Mouse (Mus musculus): ENCODE data around the gene Hoxb8.
A peak's percentile ranks its signal among the peaks of the same experiment; 100 is the strongest.

Gene Hoxb8

DNA sequence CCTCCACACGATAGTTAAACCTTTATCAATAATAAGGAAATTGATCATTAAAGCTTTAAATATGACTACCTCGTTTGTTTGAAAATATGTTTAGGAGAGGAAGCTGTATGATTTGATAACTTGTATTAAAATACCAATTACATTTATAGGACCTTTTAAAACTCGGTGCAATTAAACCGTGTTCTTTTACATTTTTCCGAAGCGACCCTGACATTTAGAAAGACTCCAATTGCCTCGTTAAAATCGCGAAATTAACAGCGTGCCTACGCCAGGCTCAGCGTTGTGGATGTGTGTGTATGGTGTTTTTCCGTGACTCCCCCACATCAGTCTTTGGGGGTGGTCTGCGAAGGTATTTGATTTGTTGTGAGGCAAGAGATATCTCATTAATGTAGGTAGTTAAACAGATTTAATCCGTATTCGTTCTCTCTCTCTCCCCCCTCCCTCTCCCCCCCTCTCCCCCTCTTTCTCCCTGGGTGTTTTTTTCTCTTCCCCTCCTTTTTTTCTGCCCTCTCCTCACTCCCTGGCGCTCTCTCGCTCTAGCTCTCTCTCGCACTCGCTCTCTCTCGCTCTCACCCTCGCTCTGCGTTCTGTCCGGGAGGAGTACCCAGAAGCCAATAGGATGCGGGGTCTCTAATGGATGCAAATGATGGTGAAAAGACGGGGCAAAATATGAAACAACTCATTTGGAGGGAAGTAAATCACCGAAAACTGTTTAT lies at the start of gene Hoxb8:
TSS of gene Hoxb8 (plus strand) at position 51 of the 716 bp plus-strand sequence.
- no peak for DNase-seq (ENCODE audit: low spot score in 2 of 2)

GRCm38 (mm10) chr11:96234906-96235305 lies 46.8 kb upstream of the Hoxb8 start:
- peak; percentile 19 to 30 for DNase-seq (ENCODE audit: low spot score in 2 of 2)

DNA sequence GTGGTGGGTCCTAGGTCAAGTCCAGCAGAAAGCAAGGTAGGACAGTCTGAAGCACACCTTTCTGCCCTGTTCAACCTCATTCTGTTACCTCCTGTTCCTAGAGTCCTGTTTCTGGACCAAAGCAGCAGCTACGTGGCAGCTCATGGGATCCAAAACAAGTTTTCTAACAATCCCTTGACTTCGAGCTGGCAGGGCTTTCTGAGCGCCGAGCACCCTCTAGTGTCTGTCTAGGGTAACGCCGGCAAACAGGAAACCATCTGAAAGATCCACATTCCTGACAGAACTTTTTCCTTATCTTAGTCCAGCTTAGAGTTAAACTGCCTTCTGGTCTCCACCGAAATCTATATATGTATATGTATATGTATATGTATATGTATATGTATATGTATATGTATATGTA lies 41.5 kb upstream of the Hoxb8 start:
- peak in 1 of 2 experiments; percentile 29 for DNase-seq (ENCODE audit: low spot score in 2 of 2)

GRCm38 (mm10) chr11:96250901-96251300 lies 30.8 kb upstream of the Hoxb8 start:
- DNase-seq (ENCODE audit: low spot score in 2 of 2), result no peak

- DNase-seq (ENCODE audit: low spot score in 2 of 2), result no peak
Observed at GRCm38 (mm10) chr11:96251480-96252031, 30.1 kb upstream of the Hoxb8 start.

- DNase-seq (ENCODE audit: low spot score in 2 of 2), result no peak
Observed at GRCm38 (mm10) chr11:96252541-96253120, 29.1 kb upstream of the Hoxb8 start.

DNA sequence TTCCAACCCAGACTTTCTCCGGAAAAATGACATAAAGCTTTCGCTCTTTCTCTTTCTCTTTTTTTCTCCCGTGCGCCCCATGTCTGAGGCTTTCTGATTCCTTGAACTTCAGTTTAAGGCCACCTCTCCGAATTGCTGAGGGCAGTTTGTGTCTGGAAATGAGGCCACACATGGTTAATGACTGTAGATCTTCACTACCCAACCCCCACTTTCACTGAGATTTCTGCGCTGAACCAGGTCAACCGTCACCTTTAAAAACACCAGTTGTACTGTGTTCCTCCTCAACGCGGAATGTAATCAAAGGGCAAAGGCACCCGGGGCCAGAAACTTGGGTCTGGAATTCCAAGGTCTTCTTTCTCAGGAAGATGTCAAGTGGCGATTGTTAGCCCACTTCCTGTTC lies 27.5 kb upstream of the Hoxb8 start:
- DNase-seq (ENCODE audit: low spot score in 2 of 2), result no peak

DNA sequence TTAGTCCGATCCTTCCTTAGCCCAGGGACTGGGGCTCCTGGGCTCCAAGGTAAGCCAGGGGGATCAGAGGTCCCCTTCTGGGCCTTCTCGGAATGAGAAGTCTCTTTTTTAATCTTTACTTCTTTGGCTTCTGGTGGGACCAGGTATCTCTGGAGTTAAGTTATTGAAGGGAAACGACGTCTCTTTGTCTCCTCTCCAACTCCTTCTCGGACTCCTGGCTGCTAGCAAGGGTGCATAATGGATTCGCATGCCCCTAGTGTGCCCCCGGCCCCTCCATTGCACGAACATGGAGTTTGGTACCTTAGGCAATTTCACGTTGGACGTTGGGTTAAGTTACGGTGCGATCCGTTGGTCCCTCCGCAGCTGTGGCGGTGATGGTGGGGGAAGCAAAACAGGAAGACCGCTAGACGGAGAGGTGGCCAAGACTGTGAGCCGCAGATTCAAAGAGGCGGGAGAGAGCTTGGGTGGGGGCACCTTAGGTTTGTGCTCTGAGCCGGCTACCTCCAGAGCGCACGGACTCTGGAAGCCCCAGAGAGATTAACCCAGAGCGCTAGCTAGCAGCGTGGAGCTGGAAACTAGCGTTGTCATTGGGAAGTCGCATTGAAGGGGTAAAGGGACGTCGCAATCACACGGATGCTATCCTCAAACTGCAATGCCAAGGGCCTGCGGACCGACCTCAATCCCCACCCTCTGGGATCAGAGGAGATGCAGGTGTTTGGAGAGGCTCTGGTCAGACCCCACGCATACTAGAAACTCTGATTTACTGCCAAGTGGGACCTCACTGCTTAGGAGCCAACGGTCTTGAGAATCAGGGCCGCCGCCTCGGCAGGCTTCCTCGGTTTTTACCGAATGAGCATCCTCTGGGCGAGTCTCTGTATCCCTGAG lies 26.4 kb upstream of the Hoxb8 start:
- no peak for DNase-seq (ENCODE audit: low spot score in 2 of 2)

DNA sequence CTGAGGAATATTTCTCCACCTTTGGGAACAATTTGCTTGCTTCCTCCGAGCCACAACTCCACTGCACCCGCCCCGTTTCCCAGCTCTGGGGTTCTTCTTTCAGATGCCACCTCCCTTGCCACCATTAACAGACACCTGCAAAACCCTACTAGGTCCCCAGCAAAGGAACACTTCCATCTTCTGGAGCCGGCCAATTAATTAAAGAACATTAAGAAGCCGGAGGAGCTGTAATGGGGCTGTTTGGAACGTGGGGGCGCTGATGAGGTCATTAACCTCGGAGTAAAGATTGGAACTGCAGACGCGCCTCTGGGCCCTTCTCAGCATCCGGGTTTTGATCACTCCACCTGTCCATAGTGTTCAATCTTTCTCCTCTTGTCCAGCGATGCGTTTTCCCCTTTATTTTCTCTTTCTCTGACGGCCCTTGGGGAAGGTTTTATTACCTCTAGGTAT lies 25.7 kb upstream of the Hoxb8 start:
- DNase-seq (ENCODE audit: low spot score in 2 of 2), result no peak

DNA sequence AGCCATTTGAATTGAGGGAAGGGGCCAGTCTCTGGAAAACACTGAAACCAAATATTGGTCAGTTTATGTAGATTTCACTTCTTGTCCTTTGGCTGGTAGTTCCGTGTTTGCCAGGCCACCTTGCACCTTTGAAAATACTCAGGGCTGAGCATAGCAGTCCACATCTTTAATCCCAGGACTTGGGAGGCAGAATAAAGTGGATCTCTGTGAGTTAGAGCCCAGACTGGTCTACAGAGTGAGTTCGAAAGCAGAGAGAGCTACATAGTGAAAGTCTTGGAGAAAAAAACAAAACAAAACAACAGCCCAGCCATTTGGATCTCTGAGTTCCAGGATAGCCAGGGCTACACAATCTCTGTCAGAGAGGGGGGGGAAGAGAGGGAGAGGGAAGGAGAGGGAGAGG lies 24.6 kb upstream of the Hoxb8 start:
- DNase-seq (ENCODE audit: low spot score in 2 of 2), result no peak

- no peak for DNase-seq (ENCODE audit: low spot score in 2 of 2)
Observed at GRCm38 (mm10) chr11:96259038-96259437, 22.7 kb upstream of the Hoxb8 start.

- DNase-seq (ENCODE audit: low spot score in 2 of 2), result no peak
Observed at GRCm38 (mm10) chr11:96259511-96259910, 22.2 kb upstream of the Hoxb8 start.

GRCm38 (mm10) chr11:96260310-96260970 lies 21.3 kb upstream of the Hoxb8 start:
- no peak for DNase-seq (ENCODE audit: low spot score in 2 of 2)

DNA sequence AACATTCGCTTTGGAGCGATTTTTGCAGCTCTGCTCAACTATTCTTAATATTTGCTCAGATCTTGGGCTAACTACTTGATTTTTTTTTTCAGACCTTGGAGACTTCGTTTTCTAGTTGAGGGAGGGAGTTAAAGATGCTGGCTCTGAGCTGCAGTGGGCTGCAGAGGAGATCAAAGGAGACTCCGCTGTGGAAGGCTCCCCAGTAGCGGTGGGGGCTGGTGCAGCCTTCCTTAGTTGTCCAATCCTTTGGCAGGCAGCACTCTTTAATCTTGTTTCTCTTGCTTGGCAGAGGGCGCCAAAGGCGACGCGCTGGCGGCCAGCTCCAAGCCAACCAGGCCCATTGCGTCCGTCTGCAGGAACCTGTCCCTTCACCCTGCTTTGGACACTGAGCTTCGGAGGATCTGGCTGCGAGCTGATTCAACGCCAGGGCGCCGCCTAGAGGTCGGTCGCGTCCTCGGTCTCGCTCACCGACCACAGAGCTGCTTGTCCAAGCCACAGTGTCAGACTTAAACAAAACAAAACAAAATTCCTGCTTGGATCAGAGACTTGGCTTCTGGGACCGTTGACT lies 20.3 kb upstream of the Hoxb8 start:
- DNase-seq (ENCODE audit: low spot score in 2 of 2), result no peak

- no peak for DNase-seq (ENCODE audit: low spot score in 2 of 2)
Observed at GRCm38 (mm10) chr11:96262262-96262830, 19.4 kb upstream of the Hoxb8 start.

DNA sequence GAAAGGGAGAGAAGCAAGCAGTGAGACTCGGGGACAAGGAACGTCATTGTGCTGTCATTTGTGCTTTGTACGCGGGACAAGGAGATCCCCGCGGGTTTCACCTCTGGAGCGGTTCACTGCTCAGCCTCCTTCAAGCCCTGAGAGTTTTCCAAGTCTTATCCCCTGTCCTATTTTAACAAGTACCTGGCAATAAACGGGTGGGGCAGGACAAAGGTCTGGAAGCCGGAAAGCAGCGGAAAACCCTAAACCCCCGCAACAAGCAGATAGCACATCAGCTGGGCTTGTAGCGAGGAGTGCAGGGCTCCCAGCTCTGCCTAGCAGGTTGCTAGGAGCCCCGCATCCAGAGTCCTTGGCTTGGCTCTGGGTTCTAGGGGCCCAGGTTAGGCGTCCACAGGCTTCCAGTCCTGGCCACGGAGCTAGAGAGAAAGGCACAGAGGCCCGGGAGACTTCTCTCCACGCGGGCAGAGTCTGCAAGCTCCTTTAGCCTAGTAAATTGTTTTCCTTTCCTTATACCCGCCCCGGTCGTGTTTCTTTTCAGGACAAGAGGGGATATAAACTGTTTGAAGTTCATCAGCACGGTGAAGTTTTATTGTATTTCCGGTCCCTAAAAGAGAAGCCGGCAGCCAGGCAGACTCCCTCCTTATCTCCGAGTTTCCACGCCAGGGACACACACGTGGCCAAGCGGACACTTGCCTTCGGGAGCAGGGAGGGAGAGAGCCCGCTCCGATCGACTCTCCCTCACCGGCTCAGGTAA lies 17.9 kb upstream of the Hoxb8 start:
- no peak for DNase-seq (ENCODE audit: low spot score in 2 of 2)

DNA sequence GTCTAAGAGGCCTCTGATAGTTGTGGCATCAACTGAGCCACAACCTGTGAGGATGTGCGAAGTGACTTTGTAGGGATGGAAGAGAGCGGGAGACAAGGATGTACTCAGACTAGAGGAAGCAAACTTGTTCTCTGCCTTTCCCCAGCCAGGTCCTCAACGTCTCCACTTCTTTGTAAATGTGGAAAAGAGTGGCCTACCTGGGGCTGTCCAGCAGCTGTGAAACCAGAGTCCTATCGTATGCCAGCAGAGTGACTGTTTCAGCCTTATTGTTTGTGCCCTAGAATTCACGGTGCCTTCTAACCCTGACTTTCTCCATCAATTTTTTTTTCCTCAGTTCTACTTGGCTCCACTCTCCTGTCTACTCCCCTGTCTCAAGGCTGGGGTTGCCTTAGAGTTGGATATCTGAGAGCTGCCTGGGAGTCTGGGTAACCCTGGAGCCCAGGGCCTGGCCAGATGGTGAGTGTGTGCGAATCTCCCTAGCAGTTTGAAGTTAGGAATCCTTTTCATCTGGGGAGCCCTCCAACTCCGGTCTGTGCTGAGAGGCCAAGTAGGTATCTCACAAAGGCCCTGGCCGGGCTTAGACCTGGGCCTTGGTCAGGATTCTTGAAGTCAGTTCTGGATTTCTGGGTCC lies 17.2 kb upstream of the Hoxb8 start:
- no peak for DNase-seq (ENCODE audit: low spot score in 2 of 2)

- no peak for DNase-seq (ENCODE audit: low spot score in 2 of 2)
Observed at GRCm38 (mm10) chr11:96265954-96266353, 15.8 kb upstream of the Hoxb8 start.

- no peak for DNase-seq (ENCODE audit: low spot score in 2 of 2)
Observed at GRCm38 (mm10) chr11:96267021-96267920, 14.4 kb upstream of the Hoxb8 start.
